Mouse (Mus musculus): Measurements from ENCODE around the gene Gm45808. TPM values are rescaled to one million over a fixed set of nuclear protein-coding genes. Genes with fewer than 3 reads are reported as not detected.
A peak's percentile ranks its signal among the peaks of the same experiment; 100 is the strongest.
"Not testable (repeated sequence)": the region's sequence is repeated elsewhere in the genome, so short reads cannot be mapped to it uniquely, and the experiment has no call there.

Gm45808 gene
- polyA plus RNA-seq, 1 experiment = not detected

- Histone ChIP-seq H3K27me3 (ENCODE audit: control insufficient read depth, insufficient read depth, low read length) (no peaks in the 10 kb centered on the region), H3K4me1 (replicated peaks; ENCODE audit: control insufficient read depth, insufficient read depth, low read length) (peaks cover 25% of the 10 kb centered on the region), H3K4me3 (ENCODE audit: control insufficient read depth, insufficient read depth, low read length) (no peak overlapping the region), H3K36me3 (ENCODE audit: control insufficient read depth, insufficient read depth, low read length) (peaks cover 11% of the 10 kb centered on the region), H3K27ac (ENCODE audit: control insufficient read depth, insufficient read depth, low read length) (no peak overlapping the region; the same call in 1 of the 2 replicates)
- TF ChIP-seq POLR2A (IDR thresholded peaks at IDR 0.05; ENCODE audit: control insufficient read depth, extremely low read depth, insufficient read depth, low read length, poor library complexity) (no peak), CTCF (IDR thresholded peaks at IDR 0.05; ENCODE audit: borderline replicate concordance, control insufficient read depth, extremely low read depth, insufficient read depth, low read length, poor library complexity) (no peak)
- DNase-seq = peak; percentile 42
- 36% methylated on average over 13 of the region's 13 CpGs for WGBS
Measured at GRCm38 (mm10) chr7:45460860-45461314, 25.7 kb downstream of the Gm45808 start.

GRCm38 (mm10) chr7:45460377-45460776 lies 26.2 kb downstream of the Gm45808 start:
- no peak overlapping the region for H3K4me3 ChIP-seq (ENCODE audit: control insufficient read depth, insufficient read depth, low read length)
- 64% methylated on average over 7 of the region's 7 CpGs for WGBS
- no peaks in the 10 kb centered on the region for H3K27me3 ChIP-seq (ENCODE audit: control insufficient read depth, insufficient read depth, low read length)
- H3K36me3 ChIP-seq (ENCODE audit: control insufficient read depth, insufficient read depth, low read length) = peaks cover 11% of the 10 kb centered on the region
- TF ChIP-seq POLR2A (IDR thresholded peaks at IDR 0.05; ENCODE audit: control insufficient read depth, extremely low read depth, insufficient read depth, low read length, poor library complexity) = no peak
- no peak for TF ChIP-seq CTCF (IDR thresholded peaks at IDR 0.05; ENCODE audit: borderline replicate concordance, control insufficient read depth, extremely low read depth, insufficient read depth, low read length, poor library complexity)
- DNase-seq = no peak
- H3K27ac ChIP-seq (ENCODE audit: control insufficient read depth, insufficient read depth, low read length) = peak overlapping the region; percentile 34; the same call in 1 of the 2 replicates
- H3K4me1 ChIP-seq (replicated peaks; ENCODE audit: control insufficient read depth, insufficient read depth, low read length) = peaks cover 20% of the 10 kb centered on the region

- DNase-seq = peak; percentile 95
- Histone ChIP-seq H3K4me1 (replicated peaks; ENCODE audit: control insufficient read depth, insufficient read depth, low read length) (peaks cover 20% of the 10 kb centered on the region), H3K27ac (ENCODE audit: control insufficient read depth, insufficient read depth, low read length) (peak within 1 kb of the TSS; percentile 90), H3K4me3 (ENCODE audit: control insufficient read depth, insufficient read depth, low read length) (peak within 1 kb of the TSS; percentile 99), H3K36me3 (ENCODE audit: control insufficient read depth, insufficient read depth, low read length) (peaks cover 11% of the 10 kb centered on the region)
- WGBS = under 1% methylated on average over 32 of the region's 37 CpGs
- TF ChIP-seq POLR2A (IDR thresholded peaks at IDR 0.05; ENCODE audit: control insufficient read depth, extremely low read depth, insufficient read depth, low read length, poor library complexity) (peak; percentile 95), CTCF (IDR thresholded peaks at IDR 0.05; ENCODE audit: borderline replicate concordance, control insufficient read depth, extremely low read depth, insufficient read depth, low read length, poor library complexity) (0 out of 2 replicates have a peak, but pooled peaks have one; percentile 18)
- H3K27me3 ChIP-seq (ENCODE audit: control insufficient read depth, insufficient read depth, low read length) = not testable (repeated sequence)
Measured at GRCm38 (mm10) chr7:45459564-45460140, 27.0 kb downstream of the Gm45808 start, which contains the start of gene Ftl1. Ftl1 (minus strand) TSS chr7:45459884.

- H3K4me3 ChIP-seq (ENCODE audit: control insufficient read depth, insufficient read depth, low read length) = peak overlapping the region; percentile 99
- 2% methylated on average over 43 of the region's 43 CpGs for WGBS
- peak; percentile 85 for DNase-seq
- H3K36me3 ChIP-seq (ENCODE audit: control insufficient read depth, insufficient read depth, low read length) = peaks cover 11% of the 10 kb centered on the region
- H3K27ac ChIP-seq (ENCODE audit: control insufficient read depth, insufficient read depth, low read length) = peak overlapping the region; percentile 90
- no peaks in the 10 kb centered on the region for H3K27me3 ChIP-seq (ENCODE audit: control insufficient read depth, insufficient read depth, low read length)
- peaks cover 20% of the 10 kb centered on the region for H3K4me1 ChIP-seq (replicated peaks; ENCODE audit: control insufficient read depth, insufficient read depth, low read length)
- TF ChIP-seq POLR2A (IDR thresholded peaks at IDR 0.05; ENCODE audit: control insufficient read depth, extremely low read depth, insufficient read depth, low read length, poor library complexity) = no peak
- 0 out of 2 replicates have a peak, but pooled peaks have one; percentile 24 for TF ChIP-seq CTCF (IDR thresholded peaks at IDR 0.05; ENCODE audit: borderline replicate concordance, control insufficient read depth, extremely low read depth, insufficient read depth, low read length, poor library complexity)
Measured at GRCm38 (mm10) chr7:45458748-45459563, 27.7 kb downstream of the Gm45808 start.

- Histone ChIP-seq H3K36me3 (ENCODE audit: control insufficient read depth, insufficient read depth, low read length) (peaks cover 11% of the 10 kb centered on the region), H3K27me3 (ENCODE audit: control insufficient read depth, insufficient read depth, low read length) (no peaks in the 10 kb centered on the region), H3K4me3 (ENCODE audit: control insufficient read depth, insufficient read depth, low read length) (no peak overlapping the region), H3K27ac (ENCODE audit: control insufficient read depth, insufficient read depth, low read length) (no peak overlapping the region), H3K4me1 (replicated peaks; ENCODE audit: control insufficient read depth, insufficient read depth, low read length) (peaks cover 20% of the 10 kb centered on the region)
- TF ChIP-seq CTCF (IDR thresholded peaks at IDR 0.05; ENCODE audit: borderline replicate concordance, control insufficient read depth, extremely low read depth, insufficient read depth, low read length, poor library complexity) = no peak
- no peak for TF ChIP-seq POLR2A (IDR thresholded peaks at IDR 0.05; ENCODE audit: control insufficient read depth, extremely low read depth, insufficient read depth, low read length, poor library complexity)
- no peak for DNase-seq
- 39% methylated on average over 10 of the region's 10 CpGs for WGBS
Measured at GRCm38 (mm10) chr7:45457204-45458060, 29.2 kb downstream of the Gm45808 start.
